Mouse (Mus musculus) spleen, embryonic (tissue): ENCODE results near the gene Stk36.

Experiments
- CTCF ChIA-PET: fragments of 350-600 bp; sonication (Branson Sonifier 250); formaldehyde crosslinking; loops from one replicate; lab custom pipeline; 2022; lab: Charles Lee

The Stk36 gene

GRCm38 (mm10) chr1:74665153-74665552 is 63.9 kb downstream of the Stk36 start:
- CTCF ChIA-PET: no interaction called here

GRCm38 (mm10) chr1:74668371-74668770 is 67.1 kb downstream of the Stk36 start:
- CTCF ChIA-PET: no interaction called here

GRCm38 (mm10) chr1:74672731-74673130 is 71.5 kb downstream of the Stk36 start:
- CTCF ChIA-PET: no interaction called here

GRCm38 (mm10) chr1:74676863-74677262 is 75.6 kb downstream of the Stk36 start:
- CTCF ChIA-PET: interaction anchor here (0.6 kb wide), 1 partner anchor 848 kb away, joined by 4 read pairs; no protein-coding TSS in a partner anchor

GRCm38 (mm10) chr1:74677843-74678242 is 76.6 kb downstream of the Stk36 start:
- CTCF ChIA-PET: no interaction called here
